Mouse (Mus musculus) G1E (cell line): ENCODE results near the gene Eps15l1.

Experiments
- CTCF ChIP-seq: IDR thresholded peaks from 2 replicates; pipeline ENCODE4 v1.5.1; 2012; ENCODE audit warnings: low read depth, low read length, inconsistent platforms, mixed read lengths
- GATA1 ChIP-seq: IDR thresholded peaks from 2 replicates; pipeline ENCODE4 v1.6.1; 2012; ENCODE audit warnings: borderline replicate concordance, low read length, inconsistent platforms, mixed read lengths
- POLR2AphosphoS5 ChIP-seq: IDR thresholded peaks from 2 replicates; pipeline ENCODE4 v1.6.1; 2012; ENCODE audit warnings: low read depth, low read length, inconsistent platforms; ENCODE audit not compliant: insufficient replicate concordance

GRCm38 (mm10) chr8:72331631-72332030 lies 89.6 kb downstream of the Eps15l1 start:
- TF ChIP-seq CTCF (no peak), GATA1 (no peak), POLR2AphosphoS5 (no peak)
